Mouse (Mus musculus): ENCODE results near the gene P2ry13.

DNA sequence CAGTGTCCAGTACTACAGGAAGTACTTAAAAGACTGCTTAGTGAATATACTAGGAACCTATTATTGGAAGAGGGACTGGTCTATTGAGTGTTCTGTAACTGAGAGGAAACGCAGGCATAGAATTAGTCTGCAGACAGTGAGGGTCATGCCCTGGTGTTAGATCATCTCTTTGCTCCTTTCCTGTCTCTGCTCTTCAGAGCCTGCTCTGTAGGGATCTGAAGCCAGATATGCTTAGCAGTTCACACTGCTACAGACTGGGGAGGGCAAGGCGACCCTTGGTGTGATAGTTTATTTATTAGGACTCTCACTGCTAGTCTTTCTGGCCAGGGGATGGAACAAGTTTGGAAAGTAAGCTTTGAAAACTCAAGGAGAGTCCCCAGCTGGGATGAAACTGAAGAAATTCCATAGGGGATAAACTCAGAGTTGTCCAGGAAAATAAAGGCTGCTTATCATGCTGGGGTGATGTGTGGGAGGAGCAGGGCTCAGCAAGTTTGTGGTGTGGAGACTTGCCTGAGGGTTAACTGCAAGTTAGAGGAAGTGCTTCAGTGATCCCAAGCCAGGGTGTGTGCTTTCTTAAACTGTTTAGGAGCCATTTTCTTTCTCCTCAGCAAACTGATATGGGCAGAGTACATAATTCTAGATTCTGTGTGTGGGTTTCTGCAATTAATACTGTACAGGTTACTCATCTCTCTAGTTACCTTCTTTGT, 40.6 kb downstream of the P2ry13 start:
- TF ChIP-seq GATA1 (IDR thresholded peaks at IDR 0.05; ENCODE audit: low read length) (no peak), TAL1 (IDR thresholded peaks at IDR 0.05; ENCODE audit: low read length) (no peak)
